Mouse (Mus musculus) activated CD4-positive, CD25-positive, alpha-beta regulatory T cell, adult 4 months (primary cell): ENCODE measurements at regions not wholly inside any gene's neighbourhood (a gene's known extent, or its start where the extent isn't known, plus 50 kb on each side); places are given as distances from the start of the nearest gene placed in this dataset.

Source experiments
- ATAC-seq: one replicate; pipeline ENCODE4 v1.8.0; 2017

GRCm38 (mm10) chr3:143138952-143139351 lies 257.1 kb upstream of the Pkn2 start:
- no peak for ATAC-seq

- no peak for ATAC-seq
Observed at GRCm38 (mm10) chr3:143134528-143134927, 252.7 kb upstream of the Pkn2 start.

- no peak for ATAC-seq
Observed at GRCm38 (mm10) chr3:143107733-143108291, 226.0 kb upstream of the Pkn2 start.

GRCm38 (mm10) chr3:143104734-143105133 lies 222.9 kb upstream of the Pkn2 start:
- ATAC-seq, result no peak

GRCm38 (mm10) chr3:143103333-143103732 lies 221.5 kb upstream of the Pkn2 start:
- no peak for ATAC-seq

GRCm38 (mm10) chr3:143100810-143101645 lies 219.2 kb upstream of the Pkn2 start:
- no peak for ATAC-seq

GRCm38 (mm10) chr3:143100203-143100602 lies 218.4 kb upstream of the Pkn2 start:
- ATAC-seq, result no peak

- ATAC-seq, result no peak
Observed at GRCm38 (mm10) chr3:143092206-143092605, 210.4 kb upstream of the Pkn2 start.

- ATAC-seq, result no peak
Observed at GRCm38 (mm10) chr3:143090886-143091285, 209.1 kb upstream of the Pkn2 start.

- no peak for ATAC-seq
Observed at GRCm38 (mm10) chr3:143090316-143090715, 208.5 kb upstream of the Pkn2 start.

GRCm38 (mm10) chr3:143087786-143088185 lies 206.0 kb upstream of the Pkn2 start:
- no peak for ATAC-seq

GRCm38 (mm10) chr3:143078310-143078709 lies 196.5 kb upstream of the Pkn2 start:
- ATAC-seq, result no peak

GRCm38 (mm10) chr3:143071839-143072373 lies 190.1 kb upstream of the Pkn2 start:
- no peak for ATAC-seq

GRCm38 (mm10) chr3:143054858-143055257 lies 173.1 kb upstream of the Pkn2 start:
- ATAC-seq, result no peak

GRCm38 (mm10) chr3:143053286-143053993 lies 171.6 kb upstream of the Pkn2 start:
- ATAC-seq, result no peak

- no peak for ATAC-seq
Observed at GRCm38 (mm10) chr3:143040666-143041065, 158.9 kb upstream of the Pkn2 start.

GRCm38 (mm10) chr3:143036108-143036507 lies 154.3 kb upstream of the Pkn2 start:
- ATAC-seq, result no peak

- no peak for ATAC-seq
Observed at GRCm38 (mm10) chr3:143034588-143034987, 152.8 kb upstream of the Pkn2 start.

- ATAC-seq, result no peak
Observed at GRCm38 (mm10) chr3:143022486-143022885, 140.7 kb upstream of the Pkn2 start.

GRCm38 (mm10) chr3:143021159-143021871 lies 139.5 kb upstream of the Pkn2 start:
- no peak for ATAC-seq

GRCm38 (mm10) chr3:143017480-143017879 lies 135.7 kb upstream of the Pkn2 start:
- no peak for ATAC-seq

- no peak for ATAC-seq
Observed at GRCm38 (mm10) chr3:143016758-143017157, 135.0 kb upstream of the Pkn2 start.

GRCm38 (mm10) chr3:143014421-143014820 lies 132.6 kb upstream of the Pkn2 start:
- ATAC-seq, result no peak
